Mouse (Mus musculus): ENCODE measurements around the gene Hnrnph1.

Gene Hnrnph1

DNA sequence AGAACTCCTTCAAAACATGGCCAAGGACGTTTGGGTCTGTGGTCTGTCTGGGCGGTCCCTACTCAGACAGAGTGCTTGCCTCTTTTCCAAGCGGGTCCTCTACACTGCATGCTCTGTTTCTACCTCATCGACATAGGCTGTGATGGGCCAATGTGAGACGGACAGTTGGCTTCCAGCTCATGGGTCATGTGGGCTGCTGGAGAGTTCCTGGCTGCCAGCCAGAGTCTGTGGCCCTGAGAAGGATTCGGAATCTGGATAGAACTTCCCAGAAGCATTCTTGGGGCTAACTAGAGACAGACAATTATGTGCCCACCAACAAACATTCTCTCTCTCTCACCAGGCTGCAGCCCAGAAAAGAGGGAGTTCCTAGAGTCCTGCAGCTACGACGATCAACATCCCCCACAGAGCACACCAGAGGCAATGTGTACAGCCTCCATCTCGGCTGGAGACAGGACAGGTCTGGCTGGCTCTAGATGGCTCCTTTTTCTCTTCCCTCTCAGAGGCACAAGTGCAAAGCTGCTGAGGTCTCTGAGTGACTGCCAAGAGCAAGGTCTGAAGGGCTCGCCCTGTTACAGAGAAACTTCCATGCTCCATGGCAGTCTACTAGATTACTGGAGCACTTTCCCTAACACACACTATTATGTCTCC is 26.7 kb downstream of the Hnrnph1 start:
- DNase-seq (ENCODE audit: low spot score) = peak; percentile 48

DNA sequence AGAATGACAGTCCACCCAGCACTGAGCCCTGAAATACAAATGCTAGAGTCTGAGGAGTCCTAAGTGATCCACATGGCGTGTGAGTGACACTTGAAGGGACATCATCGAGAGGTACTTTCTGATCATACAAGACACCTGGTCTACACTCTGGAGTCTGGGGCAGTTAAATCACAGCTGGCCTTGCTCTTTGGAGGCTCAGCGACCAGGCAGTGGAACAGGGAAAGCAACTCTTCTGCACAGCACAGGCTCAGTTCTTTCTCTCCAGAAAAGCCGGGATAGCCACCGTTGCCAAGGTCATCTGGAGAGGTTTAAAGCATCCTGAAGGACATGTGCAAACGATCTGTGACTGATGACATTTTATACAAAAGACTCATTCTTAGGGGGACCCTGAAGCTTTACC is 30.4 kb downstream of the Hnrnph1 start:
- no peak for DNase-seq (ENCODE audit: low spot score)

- DNase-seq (ENCODE audit: low spot score) = no peak
Observed at GRCm38 (mm10) chr11:50415563-50416241, 38.9 kb downstream of the Hnrnph1 start.

GRCm38 (mm10) chr11:50417856-50418255 is 41.1 kb downstream of the Hnrnph1 start:
- no peak for DNase-seq (ENCODE audit: low spot score)

DNA sequence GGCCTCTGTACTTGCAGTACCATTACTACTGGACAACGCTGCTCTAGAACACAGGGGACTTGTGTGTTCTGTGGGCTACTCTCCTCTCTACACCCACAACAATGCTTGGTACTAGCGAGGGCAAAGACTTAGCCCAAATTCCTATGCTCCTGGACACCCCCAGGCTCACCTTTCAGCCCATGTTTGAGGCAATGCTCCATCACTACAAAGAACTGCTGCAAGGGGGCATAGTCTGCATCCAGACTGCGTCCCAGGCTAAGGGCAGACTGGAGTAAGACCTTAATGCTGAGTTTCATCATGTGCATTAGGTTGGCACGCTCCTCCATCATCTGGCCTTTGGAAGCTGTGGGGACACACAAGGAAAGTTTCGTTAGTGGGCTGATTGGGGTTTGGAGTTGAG is 44.7 kb downstream of the Hnrnph1 start:
- DNase-seq (ENCODE audit: low spot score) = no peak

DNA sequence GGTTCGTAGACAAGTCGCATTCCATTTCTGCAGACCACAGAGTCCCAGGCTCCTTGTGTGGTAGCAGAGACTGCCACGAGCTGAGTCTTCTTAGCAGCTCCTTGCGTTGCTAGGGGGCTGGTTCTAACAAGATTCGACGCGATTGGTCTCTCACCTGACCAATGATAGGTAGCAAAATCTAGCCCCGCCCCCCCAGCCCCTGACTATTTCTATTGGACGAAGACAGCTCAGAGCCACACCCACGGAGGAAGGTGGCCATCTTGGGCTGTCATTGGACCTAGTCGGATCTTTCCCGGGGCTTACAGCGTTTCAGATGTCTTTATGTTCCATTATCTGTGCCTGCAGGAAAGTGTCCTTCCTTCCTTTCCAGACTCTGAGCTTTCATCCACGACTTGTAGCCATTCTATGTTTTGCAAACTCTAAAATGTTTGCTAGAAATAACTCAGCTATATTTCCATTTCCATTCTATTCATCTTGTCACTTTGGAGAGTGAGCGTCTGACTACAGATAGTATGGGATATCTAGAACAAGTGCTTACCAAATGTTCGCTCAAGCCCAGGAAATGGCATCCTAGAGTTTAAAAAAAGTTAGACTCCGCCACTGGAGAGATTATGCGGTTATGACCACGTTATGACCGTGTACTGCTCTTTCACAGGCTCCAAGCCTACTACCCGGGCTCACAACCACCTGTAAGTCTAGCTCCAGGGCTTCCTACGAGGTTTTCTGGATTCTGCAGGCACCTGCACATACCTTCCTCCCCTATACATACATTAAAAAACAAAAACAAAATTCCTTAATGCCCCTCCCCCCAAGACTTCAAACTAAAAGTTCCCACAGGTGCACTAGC is 45.4 kb downstream of the Hnrnph1 start:
- DNase-seq (ENCODE audit: low spot score) = no peak

GRCm38 (mm10) chr11:50426056-50426455 is 49.3 kb downstream of the Hnrnph1 start:
- no peak for DNase-seq (ENCODE audit: low spot score)

GRCm38 (mm10) chr11:50430277-50431133 is 53.7 kb downstream of the Hnrnph1 start, which contains the start of gene Rufy1:
Rufy1 (minus strand) TSS chr11:50431125.
- DNase-seq (ENCODE audit: low spot score) = peak; percentile 74

DNA sequence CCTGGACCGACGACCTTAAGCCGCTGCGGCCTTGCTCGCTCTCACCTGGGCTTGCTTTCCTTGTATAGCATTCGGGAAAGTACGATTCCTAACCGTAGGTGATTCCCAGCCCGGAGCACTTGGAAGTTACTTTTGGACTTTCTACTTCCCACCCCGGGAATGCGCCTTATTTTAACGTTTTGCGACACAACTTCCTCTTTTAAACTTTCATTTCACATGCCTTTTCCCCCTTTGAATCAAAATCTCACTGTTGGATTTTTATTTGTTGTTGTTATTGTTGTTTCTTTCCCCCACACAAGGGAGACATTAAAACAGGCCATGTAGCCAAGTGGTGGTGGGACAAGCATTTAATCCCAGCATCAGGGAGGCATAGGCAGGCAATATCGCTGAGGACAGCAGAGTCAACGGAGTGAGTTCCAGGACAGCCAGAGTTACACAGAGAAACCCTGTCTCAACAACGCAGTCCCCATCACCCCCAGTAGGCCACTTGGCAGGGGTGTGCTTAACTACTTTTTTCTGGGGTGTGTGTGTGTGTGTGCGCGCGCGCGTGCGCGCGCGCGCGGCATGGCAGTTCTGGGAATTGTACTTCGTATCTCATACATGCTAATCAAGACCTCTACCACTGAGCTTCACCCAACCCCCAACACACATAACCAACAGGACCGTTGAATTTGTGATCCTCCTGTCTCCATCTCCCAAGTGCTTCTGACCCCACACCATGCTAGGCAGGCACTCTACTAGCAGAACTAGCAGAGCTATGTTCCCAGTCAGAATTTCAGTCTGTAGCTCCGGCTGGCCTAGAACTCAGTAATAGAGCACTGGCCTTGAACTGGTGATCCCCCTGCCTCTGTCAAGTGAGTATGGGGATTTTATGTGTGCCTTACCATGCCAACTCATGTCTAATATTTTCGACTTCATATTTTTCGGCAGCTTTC is 54.6 kb downstream of the Hnrnph1 start:
- DNase-seq (ENCODE audit: low spot score) = peak; percentile 45

DNA sequence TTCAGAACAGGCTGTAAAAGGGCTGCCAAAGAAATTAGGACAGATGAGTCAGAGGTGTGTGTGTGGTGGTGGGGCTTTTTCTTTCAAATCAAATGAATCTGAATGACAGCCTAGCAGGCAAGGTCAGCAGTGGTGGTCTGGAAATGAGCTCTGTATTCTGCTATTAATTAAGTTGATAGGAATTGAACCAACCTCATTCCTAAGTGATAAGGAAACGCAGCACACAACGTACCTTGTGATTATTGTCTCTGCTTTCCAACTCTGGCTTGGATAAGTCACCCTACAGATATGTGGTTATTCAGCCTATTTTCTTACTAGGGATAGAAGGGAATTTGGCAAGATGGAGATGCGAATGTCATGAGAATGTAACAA is 55.3 kb downstream of the Hnrnph1 start:
- DNase-seq (ENCODE audit: low spot score) = no peak

DNA sequence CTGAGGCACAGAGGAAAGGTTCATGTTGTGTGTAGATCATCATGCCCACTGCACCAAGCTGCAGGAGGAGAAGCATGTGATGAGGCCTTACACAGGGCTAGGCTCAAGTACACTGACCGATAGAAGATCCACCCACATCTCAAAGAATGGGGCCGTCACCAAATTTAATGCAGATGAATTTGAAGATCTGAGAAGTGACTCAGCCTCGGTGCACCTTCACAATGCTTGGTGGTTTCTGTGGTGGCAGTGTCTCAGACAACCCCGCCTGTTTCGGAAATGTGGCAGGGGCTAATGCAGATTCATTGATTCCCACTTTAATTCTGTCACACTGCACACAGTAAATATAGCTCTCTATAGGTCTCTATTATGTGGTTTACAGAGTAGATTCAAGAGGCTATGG is 56.1 kb downstream of the Hnrnph1 start:
- no peak for DNase-seq (ENCODE audit: low spot score)

Data from adipocyte (in vitro differentiated cells).